Mouse (Mus musculus) bone marrow, adult 2 months (tissue): ENCODE results near the gene Dazap1.

ENCODE experiments used
- CTCF ChIP-seq: fragments of 200-500 bp; IDR thresholded peaks from 2 replicates; pipeline ENCODE4 v1.5.1; 2011; ENCODE audit warnings: low read length, control low read depth; ENCODE audit not compliant: control insufficient read depth, insufficient read depth
- POLR2A ChIP-seq: fragments of 200-500 bp; IDR thresholded peaks from 2 replicates; pipeline ENCODE4 v1.6.1; 2011; ENCODE audit warnings: low read depth, mild to moderate bottlenecking, control low read depth, low read length, borderline replicate concordance; ENCODE audit not compliant: control insufficient read depth

- no peak for TF ChIP-seq CTCF
- TF ChIP-seq POLR2A, result no peak
These were observed 59.9 kb downstream of the Dazap1 start for GRCm38 (mm10) chr10:80321014-80321669.
